Mouse (Mus musculus) lung, postnatal 10 days (tissue): Measurements from ENCODE around the gene Spem2.
"Not testable (repeated sequence)": the region's sequence is repeated elsewhere in the genome, so short reads cannot be mapped to it uniquely, and the experiment has no call there.

Source experiments
- DNase-seq: peaks from one replicate; pipeline ENCODE4 v3.0.0; 2021

Gene Spem2

DNA sequence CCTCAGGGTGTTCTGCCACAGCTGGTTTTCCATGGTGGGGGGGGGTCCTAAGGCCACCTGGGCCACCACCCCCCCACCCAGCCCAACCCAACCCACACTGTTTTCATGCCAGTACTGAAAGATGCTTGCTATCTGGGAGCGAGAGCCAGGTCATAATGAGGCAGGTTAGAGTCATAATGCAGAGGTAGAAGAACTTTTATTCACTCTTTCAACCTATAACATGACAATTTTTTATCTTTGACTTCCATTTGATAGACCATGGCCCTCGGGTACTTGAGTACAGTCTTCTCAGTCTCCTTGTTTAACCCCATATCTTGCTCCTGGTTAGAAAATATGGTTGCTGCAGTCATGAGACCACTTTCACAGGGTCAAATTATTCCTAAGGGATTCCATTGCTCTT is at the start of gene Spem2:
Gene Spem2, minus strand, starts transcription at position 101 of the 400 bp plus-strand sequence.
- DNase-seq: no peak

DNA sequence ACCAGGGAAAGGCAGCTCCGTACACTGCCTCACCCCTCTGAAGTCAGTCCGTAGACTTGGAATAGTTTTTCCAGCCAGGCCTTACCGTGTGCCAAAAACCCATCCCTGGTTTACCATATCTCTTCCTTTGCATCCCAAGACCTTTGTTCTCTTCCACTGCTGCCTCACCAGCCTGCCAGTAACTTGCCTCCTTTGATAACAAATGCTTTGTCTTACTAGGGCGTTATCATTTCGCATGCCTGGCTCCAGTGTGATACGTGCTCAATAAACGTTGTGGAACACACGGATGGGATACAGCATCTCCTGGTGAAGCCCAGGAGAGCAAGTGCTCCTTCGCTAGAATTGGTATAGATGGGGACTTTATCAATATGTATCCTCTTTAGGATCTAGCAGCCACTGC is 49.1 kb upstream of the Spem2 start:
- DNase-seq: no peak

DNA sequence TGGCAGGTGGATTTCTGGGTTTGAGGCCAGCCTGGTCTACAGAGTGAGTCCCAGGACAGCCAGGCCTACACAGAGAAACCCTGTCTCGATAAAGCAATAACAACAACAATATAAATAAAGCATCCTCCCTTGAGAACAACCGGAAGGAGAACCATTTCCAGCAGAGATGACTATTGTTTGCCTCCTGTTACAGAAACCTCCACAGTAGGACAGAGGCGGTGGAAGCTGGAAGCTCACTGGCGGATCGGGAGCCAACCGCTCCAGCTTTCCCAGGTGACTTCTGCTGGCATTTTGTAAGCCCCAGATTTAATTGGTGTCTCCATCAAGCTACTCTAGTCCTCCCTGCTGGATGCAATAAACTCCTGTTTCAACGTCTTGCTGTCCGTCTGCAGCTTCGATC is 47.3 kb upstream of the Spem2 start:
- no peak for DNase-seq

DNA sequence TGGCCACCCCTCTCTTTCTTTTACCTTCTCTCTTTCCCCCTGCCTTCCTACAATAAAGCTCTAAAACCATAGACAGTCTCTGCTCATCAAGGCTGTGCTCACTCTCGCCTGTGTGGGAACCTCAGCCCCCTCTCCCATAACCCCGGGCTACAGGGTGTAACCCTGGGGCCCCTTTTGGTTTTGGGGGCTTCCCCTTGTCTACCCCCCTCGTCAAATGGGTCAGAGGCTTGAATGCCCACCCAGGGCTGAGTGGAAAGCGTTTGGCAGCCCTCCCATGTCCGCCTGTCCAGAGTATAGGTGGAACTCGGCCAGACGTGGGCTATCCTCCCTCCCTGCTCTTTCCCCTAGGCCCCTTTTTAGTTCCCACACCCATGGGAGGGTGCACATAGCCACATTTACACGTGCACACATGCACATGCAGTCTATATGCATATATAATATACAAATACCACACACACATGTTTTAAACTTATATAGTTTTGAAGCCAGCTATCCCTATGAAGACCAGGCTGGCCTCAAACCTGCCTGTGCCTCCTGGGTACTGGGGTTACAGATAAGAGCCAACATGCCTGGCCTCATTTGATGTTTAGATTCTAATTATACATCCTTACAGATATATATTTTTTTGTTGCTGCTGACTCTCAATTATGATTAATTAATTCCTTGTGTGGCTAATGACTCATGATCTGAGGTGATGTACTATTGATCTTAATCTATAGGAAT is 46.0 kb upstream of the Spem2 start:
- no peak for DNase-seq

DNA sequence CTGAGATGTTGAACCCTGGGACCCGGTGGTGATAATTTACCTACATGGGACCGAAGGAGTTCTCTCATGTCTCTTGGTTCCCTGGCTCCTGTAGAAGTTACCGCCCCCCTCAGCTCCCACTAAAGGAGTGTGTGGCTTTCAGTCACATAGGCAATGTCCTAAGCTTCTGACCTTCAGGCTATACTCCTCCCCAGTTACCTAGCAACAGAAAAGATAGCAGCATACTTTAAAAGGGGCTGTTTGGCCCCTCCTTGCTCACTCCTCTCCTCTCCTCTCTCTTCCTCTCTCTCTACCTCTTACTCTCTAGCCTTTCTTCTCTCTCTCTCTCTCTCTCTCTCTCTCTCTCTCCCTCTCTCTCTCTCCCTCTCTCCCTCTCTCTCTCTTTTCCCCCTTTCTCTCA is 45.5 kb upstream of the Spem2 start:
- not testable (repeated sequence) for DNase-seq

DNA sequence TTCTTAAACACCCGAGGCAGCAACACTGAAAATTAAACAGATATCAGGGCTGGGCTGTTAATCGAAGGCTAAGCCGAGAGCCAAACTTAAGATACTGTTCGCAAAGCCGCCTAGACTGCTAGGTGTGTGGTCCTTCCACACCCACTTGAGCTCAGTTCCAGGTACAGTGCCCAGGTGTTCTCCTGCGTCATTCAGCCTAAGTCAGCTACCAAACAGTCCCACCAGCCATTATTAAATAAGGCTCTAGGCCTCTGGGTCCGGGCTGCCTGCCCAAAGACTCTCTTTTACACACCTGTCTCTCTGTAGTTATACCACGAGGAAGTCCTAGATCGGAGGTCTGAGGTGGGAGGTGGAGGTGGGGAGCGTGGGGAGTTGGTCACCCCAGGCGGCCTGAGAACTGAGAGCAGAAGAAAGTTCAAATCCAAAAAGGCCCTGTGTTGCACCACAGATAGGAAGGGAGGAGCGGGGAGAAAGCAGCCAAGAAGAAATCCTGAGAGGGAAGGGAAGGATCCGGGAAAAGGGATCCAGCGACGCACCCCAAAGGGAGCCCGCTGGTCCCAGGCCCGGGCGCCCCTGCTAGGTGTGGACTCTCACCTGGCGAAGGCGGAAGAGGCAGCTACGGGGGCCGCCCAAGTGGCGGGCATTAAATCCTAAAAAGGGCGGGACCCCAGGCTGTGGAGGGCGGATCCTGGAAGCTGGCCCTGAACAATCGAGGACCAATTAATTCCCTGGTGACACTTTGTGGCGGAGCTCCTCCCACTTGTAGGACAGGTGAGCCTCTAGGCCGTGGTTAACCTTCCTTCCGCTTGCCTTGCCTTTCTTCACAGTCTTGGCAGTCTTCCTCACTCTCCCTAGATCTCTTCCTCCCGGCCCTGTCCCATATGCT is 40.1 kb upstream of the Spem2 start, which contains the start of gene Tnk1:
Gene Tnk1, minus strand, starts transcription at position 618 of the 886 bp plus-strand sequence.
- peak; percentile 68 for DNase-seq

DNA sequence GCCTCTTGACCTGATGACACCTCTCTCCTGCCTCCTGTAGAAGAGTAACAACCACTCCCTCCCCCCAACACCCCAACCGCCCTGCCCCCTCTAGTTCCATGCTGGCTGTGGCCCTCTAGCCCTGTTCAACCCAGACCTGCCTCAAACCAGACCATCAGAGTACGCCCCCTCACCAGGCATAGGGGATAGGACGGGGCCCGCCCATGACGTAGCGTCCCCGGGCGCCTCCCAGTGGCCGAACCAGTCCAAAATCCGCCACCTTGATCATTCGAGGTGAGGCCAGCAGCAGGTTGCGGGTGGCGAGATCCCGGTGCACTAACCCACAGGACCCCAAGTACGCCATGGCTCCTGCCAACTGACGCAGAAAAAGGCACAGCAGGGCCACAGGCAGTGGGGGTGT is 37.1 kb upstream of the Spem2 start:
- DNase-seq: peak; percentile 66

DNA sequence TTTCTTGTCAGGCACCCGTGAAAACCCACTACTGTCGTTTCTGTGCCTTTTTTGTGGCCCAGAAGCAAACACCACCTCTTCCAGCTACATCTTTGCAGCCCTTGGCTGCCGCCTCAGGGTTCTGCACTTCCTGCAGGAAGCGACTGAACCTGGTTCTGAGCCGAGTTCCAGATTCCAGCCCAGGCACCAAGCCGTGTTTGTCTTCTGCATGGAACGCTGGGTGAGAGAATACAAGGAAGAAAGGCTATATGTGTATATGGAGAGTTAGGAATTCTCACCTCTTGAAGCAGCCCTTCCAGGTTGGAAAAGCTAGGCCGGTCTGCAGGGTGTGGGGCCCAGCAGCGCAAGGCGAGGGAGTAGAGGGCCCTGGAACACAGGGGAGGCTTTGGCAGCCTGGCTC is 36.4 kb upstream of the Spem2 start:
- DNase-seq: no peak

DNA sequence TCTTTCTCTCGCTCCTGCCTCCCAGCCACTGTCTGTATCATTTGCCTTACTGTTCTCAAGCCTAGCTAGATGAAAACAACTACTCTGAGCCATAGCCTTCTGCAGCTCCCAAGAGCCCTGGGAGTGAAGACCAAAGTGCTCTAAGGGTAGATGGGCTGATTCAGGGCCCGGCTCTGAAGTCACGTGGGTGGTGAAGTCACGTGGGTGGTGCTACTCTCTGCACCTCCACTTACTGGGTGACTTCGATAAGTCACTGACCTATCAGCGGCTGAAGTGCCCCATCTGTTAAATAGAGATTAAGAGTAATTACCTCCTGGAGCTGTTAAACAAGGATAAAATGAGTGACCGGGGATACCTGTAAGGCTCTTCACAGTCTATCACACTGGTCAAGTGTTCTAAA is 35.7 kb upstream of the Spem2 start:
- DNase-seq: no peak

DNA sequence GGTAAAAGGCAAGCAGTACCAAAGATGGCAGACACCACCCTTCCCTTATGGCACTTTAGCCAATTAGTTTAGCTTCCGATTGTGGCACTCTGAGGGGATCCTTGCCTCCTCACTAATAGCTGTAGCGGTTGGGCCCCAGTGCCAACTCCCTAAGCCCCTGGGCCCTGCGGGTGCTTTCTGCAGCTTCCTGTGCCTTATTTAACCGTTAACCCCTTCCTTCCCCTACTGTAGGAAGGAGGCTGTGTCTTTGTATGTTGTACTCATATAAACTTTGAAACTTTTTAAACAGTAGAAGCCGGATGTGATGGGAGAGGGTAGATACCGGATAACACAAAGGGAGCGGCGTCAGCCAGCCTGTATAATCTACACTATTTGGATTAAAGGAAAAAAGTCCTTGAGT is 32.5 kb upstream of the Spem2 start:
- DNase-seq: no peak

DNA sequence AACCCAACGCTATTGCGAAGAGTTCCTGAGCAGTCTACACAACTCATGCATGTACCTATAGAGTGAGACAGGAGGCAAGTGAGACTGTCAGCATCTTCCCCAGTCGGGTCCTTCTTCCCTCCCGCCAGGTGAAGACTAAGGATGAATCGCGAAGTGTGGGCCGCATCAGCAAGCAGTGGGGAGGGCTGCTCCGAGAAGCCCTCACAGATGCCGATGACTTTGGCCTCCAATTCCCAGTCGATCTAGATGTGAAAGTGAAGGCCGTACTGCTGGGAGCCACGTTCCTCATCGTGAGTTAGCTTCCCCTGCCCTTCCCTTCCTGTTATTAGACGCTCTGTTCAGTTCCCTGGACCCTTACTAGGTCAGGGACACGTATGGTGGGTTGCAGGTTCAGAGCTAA is 31.6 kb upstream of the Spem2 start:
- DNase-seq: no peak

DNA sequence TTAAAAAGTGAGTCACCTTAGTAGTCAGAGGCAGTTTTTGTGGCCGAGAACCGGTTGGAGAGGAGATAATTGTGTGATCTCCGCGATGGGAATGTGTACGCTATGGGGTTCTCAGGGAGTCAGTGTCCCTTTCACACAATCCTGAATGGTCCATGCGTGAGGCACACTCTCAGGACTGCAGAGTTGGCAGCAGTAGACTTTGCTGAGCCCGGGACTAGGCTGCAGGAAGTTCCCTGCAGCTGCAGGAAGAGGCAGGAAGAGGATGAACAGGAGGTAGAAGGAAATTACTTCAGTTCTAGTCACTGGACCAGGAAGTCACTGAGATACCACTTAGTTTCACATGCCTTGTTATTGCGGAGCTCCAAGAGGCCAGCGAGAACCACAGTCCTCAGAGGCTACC is 30.9 kb upstream of the Spem2 start:
- peak; percentile 29 for DNase-seq

DNA sequence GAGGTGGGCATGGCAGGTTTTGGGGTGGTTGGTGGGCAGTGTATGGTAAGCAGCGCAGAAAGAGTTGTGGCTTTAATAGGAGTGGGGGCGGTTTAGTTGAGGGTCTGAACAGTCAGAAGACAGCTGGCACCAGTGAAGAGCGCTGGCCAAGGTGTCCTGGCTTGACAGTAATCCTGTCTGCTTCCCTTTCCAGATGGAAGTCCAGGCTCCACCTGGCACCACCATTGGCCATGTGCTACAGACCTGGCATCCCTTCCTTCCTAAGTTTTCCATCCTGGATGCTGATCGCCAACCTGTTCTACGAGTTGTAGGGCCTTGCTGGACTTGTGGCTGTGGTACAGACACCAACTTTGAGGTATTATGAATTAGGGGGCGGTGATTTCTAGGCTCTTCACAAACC is 29.8 kb upstream of the Spem2 start:
- DNase-seq: no peak

DNA sequence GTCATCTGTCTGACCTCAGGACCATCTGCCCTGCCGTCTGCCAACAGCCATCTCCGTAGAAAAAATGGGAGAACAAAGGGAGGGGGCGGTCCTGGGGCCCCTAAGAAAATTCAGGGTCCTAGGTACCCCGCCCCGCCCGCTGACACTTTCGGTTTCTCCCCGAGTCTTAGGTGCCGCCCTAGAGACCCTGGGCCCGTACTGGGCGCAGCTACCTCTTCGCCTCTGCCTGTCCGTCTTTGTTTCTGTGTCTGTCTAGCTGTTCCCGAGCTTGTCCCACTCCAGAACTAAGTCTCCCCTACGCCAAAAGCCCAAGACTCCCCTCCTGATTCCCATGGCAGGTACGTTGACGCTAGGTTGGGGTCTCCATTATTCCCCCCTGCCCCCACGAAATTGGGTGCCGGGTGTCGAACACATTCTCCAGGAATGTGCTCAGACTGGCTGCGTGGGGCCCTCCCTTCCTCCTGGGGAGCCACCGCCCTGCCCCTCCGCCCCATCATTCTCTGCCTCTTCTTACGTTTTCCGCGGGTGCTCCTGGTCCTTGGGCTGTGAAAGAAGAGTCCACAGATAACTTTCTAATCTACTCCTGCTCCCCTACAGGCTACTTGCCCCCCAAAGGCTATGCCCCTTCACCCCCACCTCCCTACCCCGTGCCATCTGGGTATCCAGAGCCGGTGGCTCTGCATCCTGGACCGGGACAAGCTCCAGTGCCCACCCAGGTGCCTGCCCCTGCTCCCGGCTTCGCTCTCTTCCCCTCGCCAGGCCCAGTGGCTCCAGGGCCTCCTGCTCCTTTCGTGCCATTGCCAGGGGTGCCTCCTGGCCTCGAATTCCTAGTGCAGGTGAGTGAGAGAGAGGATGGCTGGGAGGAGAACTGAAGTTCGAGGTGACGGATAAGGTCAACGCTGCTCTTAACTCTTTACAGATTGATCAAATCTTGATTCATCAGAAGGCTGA is 28.7 kb upstream of the Spem2 start:
- DNase-seq: peak; percentile 54

DNA sequence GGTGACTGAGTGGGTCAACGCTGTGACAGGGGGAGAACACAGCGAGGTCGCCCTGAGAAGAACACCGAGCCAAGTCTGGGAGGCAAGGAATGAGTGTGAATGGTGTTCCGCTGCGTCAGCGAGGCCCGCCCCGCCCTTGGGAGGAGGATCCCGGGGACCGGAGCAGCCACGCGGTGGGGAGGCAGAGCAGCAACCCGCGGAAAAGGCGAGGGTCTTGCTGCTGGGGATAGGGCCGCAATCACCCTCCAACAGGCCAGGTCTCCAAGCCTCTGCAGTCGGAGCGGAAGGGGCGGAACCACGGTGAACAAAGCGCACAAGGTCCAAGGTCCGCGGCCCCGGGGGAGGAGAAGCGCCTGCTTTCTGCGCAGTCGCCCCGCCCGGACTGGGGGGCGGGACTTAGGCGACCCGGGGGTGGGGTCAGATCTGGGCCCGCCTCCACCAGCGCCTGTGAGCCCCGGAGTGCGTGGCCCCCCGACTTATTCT is 28.0 kb upstream of the Spem2 start, which contains the start of gene Plscr3:
Gene Plscr3, plus strand, starts transcription at position 179 of the 483 bp plus-strand sequence.
- peak; percentile 95 for DNase-seq

DNA sequence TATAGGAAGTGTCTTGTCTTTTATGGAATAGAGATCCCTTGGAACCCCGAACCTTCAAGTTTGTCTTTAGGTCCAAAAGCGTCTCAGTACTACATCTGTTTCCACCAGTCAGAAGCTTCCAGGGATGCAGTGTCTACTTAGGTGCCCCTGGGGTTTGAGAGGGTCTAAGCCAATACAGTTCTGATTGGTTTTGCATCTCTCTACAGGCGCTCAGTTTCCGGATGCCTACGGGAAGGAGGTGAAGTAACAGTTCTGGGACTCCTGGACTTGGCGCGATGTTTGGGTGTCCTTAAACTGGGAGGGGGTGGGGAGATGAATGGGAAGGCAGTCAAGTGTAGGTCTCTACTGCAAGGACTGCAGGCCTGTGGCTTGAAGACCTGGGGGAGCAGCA is 20.4 kb upstream of the Spem2 start:
- no peak for DNase-seq

DNA sequence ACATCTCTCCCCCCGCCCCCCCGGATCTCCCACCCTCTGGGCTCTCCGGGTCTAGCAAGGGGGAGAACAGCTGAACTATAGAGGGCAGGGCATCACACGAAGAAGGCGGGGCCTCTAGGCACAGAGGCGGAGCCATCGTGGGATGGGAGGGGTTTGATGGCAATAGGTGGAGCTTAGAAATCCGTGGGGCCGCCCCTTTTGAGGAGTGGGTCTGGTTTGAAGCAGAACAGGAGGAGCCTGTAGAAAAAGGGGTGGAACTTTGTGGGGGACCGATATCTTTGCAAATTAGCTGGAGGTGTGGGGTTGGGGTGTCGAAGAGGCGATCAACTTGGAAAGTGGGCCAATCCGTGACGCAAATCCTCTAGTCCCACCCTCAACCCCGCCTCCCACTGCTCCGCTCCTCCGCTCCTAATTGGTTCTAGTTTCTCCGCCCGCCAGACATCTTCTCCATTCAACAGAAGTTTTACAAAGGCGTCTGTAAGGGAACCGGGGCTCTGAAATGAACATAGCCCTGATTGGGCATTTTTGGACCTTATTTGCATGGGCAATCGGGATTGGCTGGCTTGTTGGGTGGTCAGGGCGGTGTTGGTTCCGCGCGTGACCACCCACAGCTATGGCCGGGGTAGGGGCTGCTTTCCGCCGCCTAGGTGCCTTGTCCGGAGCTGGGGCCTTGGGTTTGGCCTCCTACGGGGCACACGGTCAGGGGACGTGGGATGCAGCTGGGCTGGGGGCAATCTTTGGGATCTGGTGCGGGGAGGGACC is 19.9 kb upstream of the Spem2 start, which contains the start of gene Tmem256:
Gene Tmem256, plus strand, starts transcription at position 563 of the 762 bp plus-strand sequence.
- DNase-seq: peak; percentile 98

DNA sequence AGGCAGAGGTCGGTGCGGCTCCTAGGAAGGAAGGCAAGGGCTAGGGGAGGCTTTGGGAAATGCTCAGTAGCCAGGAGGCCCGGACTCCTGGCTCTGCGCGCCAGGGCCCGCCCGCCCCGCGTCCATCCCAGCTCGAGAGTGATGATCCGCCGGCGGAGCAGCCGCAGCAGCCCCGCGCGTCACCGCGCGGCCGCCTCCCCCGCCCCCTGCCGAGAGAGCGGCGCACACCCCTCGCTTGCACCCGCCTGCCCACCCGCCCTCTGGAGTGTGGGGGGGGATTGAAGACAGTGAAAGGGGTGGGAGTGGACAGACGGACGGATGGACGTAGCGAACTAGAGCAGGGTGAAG is 19.3 kb upstream of the Spem2 start, which contains the start of gene Nlgn2:
Gene Nlgn2, minus strand, starts transcription at position 181 of the 348 bp plus-strand sequence.
- no peak for DNase-seq

DNA sequence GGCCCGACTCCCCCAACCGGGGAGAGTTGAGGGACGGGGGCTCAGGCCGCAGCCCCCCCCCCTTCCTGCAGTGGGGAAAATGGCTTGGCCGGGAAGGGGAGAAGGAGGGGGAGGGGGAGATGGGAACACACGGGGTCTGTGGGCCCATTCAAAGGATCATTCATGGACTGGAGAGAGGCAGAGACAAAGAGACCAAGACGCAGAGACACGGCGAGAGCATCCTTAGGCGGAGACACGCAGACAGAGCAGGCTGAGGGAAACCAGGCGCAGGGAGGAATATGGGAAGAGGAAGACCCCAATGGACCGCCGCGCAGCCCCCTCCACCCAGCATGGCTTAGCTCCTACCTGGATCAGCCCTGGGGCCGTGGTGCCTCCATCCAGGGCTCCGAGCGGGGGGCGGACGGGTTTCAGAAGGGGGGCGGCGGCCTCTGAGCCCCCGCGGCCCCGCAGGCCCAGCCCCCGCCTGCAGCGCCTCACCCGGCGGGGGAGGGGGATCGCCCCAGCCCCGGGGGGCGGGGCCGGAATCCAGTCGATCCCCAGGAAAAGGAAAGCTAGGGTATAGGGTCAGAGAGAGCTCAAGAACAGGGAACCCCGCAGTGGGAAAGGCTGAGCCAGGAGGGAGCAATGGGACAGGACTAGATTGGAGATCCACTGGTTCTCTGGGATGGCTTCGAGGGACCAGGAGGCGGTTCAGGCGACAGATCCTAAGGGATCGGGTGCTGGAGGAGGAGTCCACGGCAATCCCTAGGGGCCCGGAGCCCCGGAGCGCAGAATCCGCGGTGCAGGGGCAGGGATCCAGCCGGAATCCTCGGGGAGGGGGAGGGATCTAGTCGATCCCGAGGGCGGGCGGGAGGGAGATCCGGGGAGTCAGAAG is 18.7 kb upstream of the Spem2 start:
- DNase-seq: peak; percentile 50

DNA sequence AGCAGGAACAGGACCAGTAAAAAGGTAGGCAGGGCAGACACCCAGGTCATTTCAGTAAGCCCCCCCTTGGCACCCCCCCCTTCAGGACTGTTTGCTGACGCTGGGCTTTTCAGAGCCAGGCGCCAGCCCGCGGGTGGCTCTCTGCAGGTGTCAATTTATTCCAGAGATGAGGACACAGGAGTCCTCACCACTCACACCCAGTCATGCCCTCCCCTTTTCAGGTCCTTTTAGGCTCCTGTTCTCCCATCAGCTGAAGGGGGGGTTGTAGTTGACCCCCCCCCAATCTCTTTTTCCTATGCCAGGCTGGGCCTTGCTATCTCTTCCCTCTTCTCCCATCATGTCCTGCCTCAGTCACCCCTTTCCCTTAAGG is 17.7 kb upstream of the Spem2 start:
- DNase-seq: no peak
